Mouse (Mus musculus) heart, adult 2 months (tissue): ENCODE results near the gene Itpr2.

ENCODE experiments used
- CTCF ChIP-seq: fragments of 200-600 bp; IDR thresholded peaks from 2 replicates; pipeline ENCODE4 v1.8.1; 2022; ENCODE audit warnings: antibody characterized with exemption, mild to moderate bottlenecking, moderate library complexity
- EP300 ChIP-seq: fragments of 200-500 bp; IDR thresholded peaks from 2 replicates; pipeline ENCODE4 v1.6.1; 2011; ENCODE audit warnings: low read depth, low read length, control low read depth; ENCODE audit not compliant: insufficient read depth

- TF ChIP-seq CTCF (no peak), EP300 (no peak)
These were observed 349.2 kb downstream of the Itpr2 start for GRCm38 (mm10) chr6:146152843-146153242.
